ENCODE assay signal across 14 mouse cellular contexts in the genomic region with DNA sequence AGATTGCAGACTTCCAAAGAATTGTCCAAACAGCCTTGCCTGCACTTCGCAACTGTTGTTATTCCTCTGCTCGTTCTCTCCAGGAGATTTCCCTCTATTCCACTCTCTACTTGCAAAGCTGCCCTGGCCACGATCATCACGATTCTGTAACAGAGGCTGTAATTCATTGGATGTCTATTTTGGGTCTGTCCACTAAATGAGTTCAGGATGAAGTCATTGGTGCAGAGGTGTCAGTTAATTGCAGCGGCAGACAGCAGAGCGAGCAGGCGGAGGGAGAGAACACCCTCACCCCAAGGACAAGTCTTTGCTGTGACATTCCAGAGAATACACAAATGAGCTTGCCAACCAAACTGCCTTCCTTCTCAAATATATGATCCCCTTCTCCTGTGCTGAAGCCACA.
DNase-seq lines count a peak whose midpoint lies in the region; ATAC-seq lines count a peak whose summit lies in the region.
"Had no signal": no experiment of that assay in that cellular context is flagged by ENCODE, and none has a peak within 500 bp of the region (broad histone marks: within the 10 kb centered on the region; RNA-seq: fewer than 3 reads in every experiment).

No protein-coding gene starts in this region.

- H3K4me1 ChIP-seq in lung, embryonic 16.5 days (replicated peaks; ENCODE audit: control insufficient read depth, insufficient read depth, low read length), result 0 out of 2 replicates have a peak, but pooled peaks cover 2% of the 10 kb centered on the region
- peaks cover 23% of the 10 kb centered on the region for H3K4me1 ChIP-seq in heart, embryonic 13.5 days
- H3K4me1 ChIP-seq: embryonic facial prominence, embryonic 12.5 days; megakaryocyte, embryonic 14.5 days had no signal

- no peaks in the 10 kb centered on the region for H3K27me3 ChIP-seq in lung, embryonic 16.5 days (ENCODE audit: control insufficient read depth, insufficient read depth, low read depth, low read length)
- H3K27me3 ChIP-seq in heart, embryonic 13.5 days (replicated peaks), result no peaks in the 10 kb centered on the region
- H3K27me3 ChIP-seq: embryonic facial prominence, embryonic 12.5 days; megakaryocyte, embryonic 14.5 days; Patski had no signal

- H3K27ac ChIP-seq in lung, embryonic 16.5 days (ENCODE audit: low read length), result no peak overlapping the region
- H3K27ac ChIP-seq in heart, embryonic 13.5 days (replicated peaks), result peak overlapping the region; percentile 98
- H3K27ac ChIP-seq: embryonic facial prominence, embryonic 12.5 days; liver, embryonic 14.5 days had no signal

- no peaks in the 10 kb centered on the region for H3K36me3 ChIP-seq in lung, embryonic 16.5 days (ENCODE audit: control insufficient read depth, insufficient read depth, low read length)
- H3K36me3 ChIP-seq in heart, embryonic 13.5 days, result no peaks in the 10 kb centered on the region
- H3K36me3 ChIP-seq: embryonic facial prominence, embryonic 12.5 days had no signal

- 27% methylated on average over 7 of the region's 7 CpGs for WGBS in lung, embryonic 16.5 days
- WGBS in heart, embryonic 13.5 days, result 17% methylated on average over 7 of the region's 7 CpGs

- H3K4me3 ChIP-seq in lung, embryonic 16.5 days (ENCODE audit: low read length), result no peak overlapping the region
- no peak overlapping the region; the same call in 1 of the 2 replicates for H3K4me3 ChIP-seq in heart, embryonic 13.5 days
- H3K4me3 ChIP-seq: embryonic facial prominence, embryonic 12.5 days; megakaryocyte, embryonic 14.5 days had no signal

- ATAC-seq in lung, embryonic 16.5 days (ENCODE audit: low read depth), result peak; percentile 54; the same call in 1 of the 2 replicates
- ATAC-seq in heart, embryonic 13.5 days (ENCODE audit: extremely low read depth, insufficient number of reproducible peaks, low FRiP score, low TSS enrichment), result peak; percentile 58; the same call in 1 of the 2 replicates
- ATAC-seq: intestine, embryonic 16.5 days; Patski had no signal

- no peak overlapping the region for H3K9ac ChIP-seq in lung, embryonic 16.5 days (ENCODE audit: low read length)
- H3K9ac ChIP-seq in heart, embryonic 13.5 days, result peak overlapping the region; percentile 58
- H3K9ac ChIP-seq: embryonic facial prominence, embryonic 12.5 days; liver, embryonic 14.5 days had no signal

- H3K9me3 ChIP-seq in lung, embryonic 16.5 days (ENCODE audit: control insufficient read depth, low read length), result no peaks in the 10 kb centered on the region
- no peaks in the 10 kb centered on the region for H3K9me3 ChIP-seq in heart, embryonic 13.5 days
- H3K9me3 ChIP-seq: embryonic facial prominence, embryonic 12.5 days; megakaryocyte, embryonic 14.5 days had no signal

- peak; percentile 23 for DNase-seq in embryo, embryonic 10 days (ENCODE audit: low spot score)
- DNase-seq in embryo, embryonic 11 days, result no peak
- no peak for DNase-seq in lung, adult 18-20 months
- peak; percentile 12 for DNase-seq in retina, embryonic 14.5 days (ENCODE audit: low spot score)
- no peak for DNase-seq in layer of hippocampus, postnatal 36 days
- no peak for DNase-seq in layer of hippocampus, adult 11-12 months (ENCODE audit: low spot score)
- DNase-seq: cerebellum, adult 9-10 months had no signal

- no peak overlapping the region for H3K4me2 ChIP-seq in lung, embryonic 16.5 days (ENCODE audit: low read depth, low read length)
- peak overlapping the region; percentile 46 for H3K4me2 ChIP-seq in heart, embryonic 13.5 days
- H3K4me2 ChIP-seq: embryonic facial prominence, embryonic 12.5 days had no signal

Comparison
In these comparisons a context has a peak if more than half of its experiments do, and no peak if none do; other contexts are left out.
1. DNase-seq: peak in embryo, embryonic 10 days (single experiment) and retina, embryonic 14.5 days (single experiment); none in embryo, embryonic 11 days (single experiment), lung, adult 18-20 months (0 of 2), layer of hippocampus, postnatal 36 days (0 of 2) and layer of hippocampus, adult 11-12 months (single experiment).